Mouse (Mus musculus) midbrain, embryonic 11.5 days (tissue): Measurements from ENCODE around the gene Grm1. TPM values are rescaled to one million over a fixed set of nuclear protein-coding genes. Genes with fewer than 3 reads are reported as not detected.

ENCODE experiments used
- ATAC-seq: fragments of 200-750 bp; cut with Nextera tagmentation; 2 replicates; pipeline ENCODE4 v1.8.0; 2017; ENCODE audit warnings: moderate TSS enrichment, moderate library complexity; ENCODE audit not compliant: low FRiP score
- DNase-seq: peaks from one replicate; pipeline ENCODE4 v3.0.0; 2015; ENCODE audit warnings: low spot score; ENCODE audit errors: missing footprints
- H3K27ac ChIP-seq: fragments of 300-500 bp; sonication (generic); 2 replicates; pipeline ENCODE4 v1.5.1; 2014; ENCODE audit warnings: low read depth, low read length
- H3K27me3 ChIP-seq: fragments of 300-500 bp; sonication (generic); 2 replicates; pipeline ENCODE4 v1.6.1; 2014; ENCODE audit warnings: mild to moderate bottlenecking, low read length, moderate library complexity, mixed read lengths; ENCODE audit not compliant: control insufficient read depth, insufficient read depth
- H3K36me3 ChIP-seq: fragments of 300-500 bp; sonication (generic); 2 replicates; pipeline ENCODE4 v1.6.1; 2014; ENCODE audit warnings: mild to moderate bottlenecking, low read length, moderate library complexity, mixed read lengths; ENCODE audit not compliant: control insufficient read depth, insufficient read depth
- H3K4me1 ChIP-seq: fragments of 300-500 bp; sonication (generic); 2 replicates; pipeline ENCODE4 v1.6.1; 2014; ENCODE audit warnings: low read length; ENCODE audit not compliant: control insufficient read depth, insufficient read depth
- H3K4me2 ChIP-seq: fragments of 300-500 bp; sonication (generic); 2 replicates; pipeline ENCODE4 v1.6.1; 2014; ENCODE audit warnings: mild to moderate bottlenecking, moderate library complexity
- H3K4me3 ChIP-seq: fragments of 300-500 bp; sonication (generic); 2 replicates; pipeline ENCODE4 v1.5.1; 2014; ENCODE audit warnings: low read depth, low read length
- H3K9ac ChIP-seq: fragments of 300-500 bp; sonication (generic); 2 replicates; pipeline ENCODE4 v1.6.1; 2014; ENCODE audit warnings: low read length
- H3K9me3 ChIP-seq: fragments of 300-500 bp; sonication (generic); 2 replicates; pipeline ENCODE4 v1.6.1; 2016; ENCODE audit warnings: low read length; ENCODE audit not compliant: control insufficient read depth
- whole genome bisulfite sequencing: fragments of 180-500 bp; shearing (Covaris S2); extraction: QIAGEN DNeasy Blood & Tissue Kit; methylation state at CpG from one replicate; pipeline ENCODE4 v1.1.7; 2014; 5-methylcytosine and 5-hydroxymethylcytosine counted together
- polyA plus RNA-seq: library from polyadenylated mRNA; unstranded; fragments of >200 nt; fragmentation: Nextera tagmentation; extraction: Ambion mirVana; gene quantifications from 2 replicates; pipeline ENCODE4 v1.2.1, GENCODE M21; 2014

Grm1 gene
- polyA plus RNA-seq, 1 experiment from 2014 or later: 0.36 TPM

GRCm38 (mm10) chr10:10737041-10737681 is 345.0 kb downstream of the Grm1 start:
- DNase-seq: no peak
- no peaks in the 10 kb centered on the region for H3K36me3 ChIP-seq
- no peaks in the 10 kb centered on the region for H3K9me3 ChIP-seq
- no peaks in the 10 kb centered on the region for H3K4me1 ChIP-seq
- no peak overlapping the region for H3K27ac ChIP-seq
- WGBS: 80% methylated on average over 1 of the region's 1 CpGs
- no peak for ATAC-seq
- no peaks in the 10 kb centered on the region for H3K27me3 ChIP-seq
- no peak overlapping the region for H3K9ac ChIP-seq
- H3K4me2 ChIP-seq: no peak overlapping the region
- no peak overlapping the region for H3K4me3 ChIP-seq

- DNase-seq (no peak), ATAC-seq (no peak)
- Histone ChIP-seq H3K27ac (no peak overlapping the region), H3K4me3 (no peak overlapping the region), H3K4me2 (no peak overlapping the region), H3K4me1 (no peaks in the 10 kb centered on the region), H3K9me3 (no peaks in the 10 kb centered on the region), H3K27me3 (no peaks in the 10 kb centered on the region), H3K9ac (no peak overlapping the region), H3K36me3 (no peaks in the 10 kb centered on the region)
- WGBS: 78% methylated on average over 5 of the region's 5 CpGs
These were observed 347.6 kb downstream of the Grm1 start for GRCm38 (mm10) chr10:10734561-10734960.

GRCm38 (mm10) chr10:10733092-10733491 is 349.1 kb downstream of the Grm1 start:
- WGBS: 90% methylated on average over 5 of the region's 5 CpGs
- Histone ChIP-seq H3K27me3 (no peaks in the 10 kb centered on the region), H3K36me3 (no peaks in the 10 kb centered on the region), H3K27ac (no peak overlapping the region), H3K4me2 (no peak overlapping the region), H3K4me1 (no peaks in the 10 kb centered on the region), H3K9ac (no peak overlapping the region), H3K9me3 (no peaks in the 10 kb centered on the region), H3K4me3 (no peak overlapping the region)
- no peak for DNase-seq
- no peak for ATAC-seq

GRCm38 (mm10) chr10:10726501-10726900 is 355.7 kb downstream of the Grm1 start:
- ATAC-seq: no peak

GRCm38 (mm10) chr10:10710837-10711236 is 371.3 kb downstream of the Grm1 start:
- H3K9ac ChIP-seq: no peak overlapping the region
- no peaks in the 10 kb centered on the region for H3K9me3 ChIP-seq
- 76% methylated on average over 2 of the region's 2 CpGs for WGBS
- ATAC-seq: no peak
- no peaks in the 10 kb centered on the region for H3K27me3 ChIP-seq
- H3K27ac ChIP-seq: no peak overlapping the region
- no peak overlapping the region for H3K4me2 ChIP-seq
- no peak for DNase-seq
- H3K36me3 ChIP-seq: no peaks in the 10 kb centered on the region
- no peak overlapping the region for H3K4me3 ChIP-seq
- H3K4me1 ChIP-seq: no peaks in the 10 kb centered on the region

More at GRCm38 (mm10) chr10:10726501-10726900, 355.7 kb downstream of the Grm1 start:
- no peak overlapping the region for H3K4me2 ChIP-seq
- no peaks in the 10 kb centered on the region for H3K27me3 ChIP-seq
- no peaks in the 10 kb centered on the region for H3K4me1 ChIP-seq
- H3K4me3 ChIP-seq: no peak overlapping the region
- no peaks in the 10 kb centered on the region for H3K9me3 ChIP-seq
- no peak for DNase-seq
- no peak overlapping the region for H3K9ac ChIP-seq
- no peak overlapping the region for H3K27ac ChIP-seq
- 91% methylated on average over 3 of the region's 3 CpGs for WGBS
- H3K36me3 ChIP-seq: no peaks in the 10 kb centered on the region

- no peaks in the 10 kb centered on the region for H3K27me3 ChIP-seq
- DNase-seq (no peak), ATAC-seq (no peak)
- no peak overlapping the region for H3K4me3 ChIP-seq
- no peak overlapping the region for H3K4me2 ChIP-seq
- no peak overlapping the region for H3K27ac ChIP-seq
- 90% methylated on average over 2 of the region's 2 CpGs for WGBS
- H3K4me1 ChIP-seq: no peaks in the 10 kb centered on the region
- no peak overlapping the region for H3K9ac ChIP-seq
- no peaks in the 10 kb centered on the region for H3K36me3 ChIP-seq
- H3K9me3 ChIP-seq: no peaks in the 10 kb centered on the region
These were observed 371.8 kb downstream of the Grm1 start for GRCm38 (mm10) chr10:10710359-10710758.

GRCm38 (mm10) chr10:10708031-10708430 is 374.1 kb downstream of the Grm1 start:
- H3K9ac ChIP-seq: no peak overlapping the region
- DNase-seq (no peak), ATAC-seq (no peak)
- no peak overlapping the region for H3K4me3 ChIP-seq
- H3K36me3 ChIP-seq: no peaks in the 10 kb centered on the region
- H3K27me3 ChIP-seq: no peaks in the 10 kb centered on the region
- no peak overlapping the region for H3K27ac ChIP-seq
- H3K4me2 ChIP-seq: no peak overlapping the region
- 88% methylated on average over 1 of the region's 1 CpGs for WGBS
- no peaks in the 10 kb centered on the region for H3K4me1 ChIP-seq
- H3K9me3 ChIP-seq: no peaks in the 10 kb centered on the region

- 84% methylated on average over 1 of the region's 1 CpGs for WGBS
- DNase-seq (no peak), ATAC-seq (no peak)
- Histone ChIP-seq H3K4me2 (no peak overlapping the region), H3K27me3 (no peaks in the 10 kb centered on the region), H3K9me3 (no peaks in the 10 kb centered on the region), H3K9ac (no peak overlapping the region), H3K27ac (no peak overlapping the region), H3K4me3 (no peak overlapping the region), H3K36me3 (no peaks in the 10 kb centered on the region), H3K4me1 (no peaks in the 10 kb centered on the region)
These were observed 380.8 kb downstream of the Grm1 start for GRCm38 (mm10) chr10:10701326-10701725.

- no peak overlapping the region for H3K9ac ChIP-seq
- WGBS: 65% methylated on average over 1 of the region's 1 CpGs
These were observed 381.3 kb downstream of the Grm1 start for GRCm38 (mm10) chr10:10700903-10701302.

More at GRCm38 (mm10) chr10:10700903-10701302, 381.3 kb downstream of the Grm1 start:
- Histone ChIP-seq H3K27me3 (no peaks in the 10 kb centered on the region), H3K27ac (no peak overlapping the region), H3K4me3 (no peak overlapping the region), H3K4me1 (no peaks in the 10 kb centered on the region), H3K9me3 (no peaks in the 10 kb centered on the region), H3K4me2 (no peak overlapping the region), H3K36me3 (no peaks in the 10 kb centered on the region)
- DNase-seq: no peak
- no peak for ATAC-seq
